Mouse (Mus musculus) cerebellum, adult 2 months (tissue): ENCODE measurements around the gene Itpr3. TPM values are rescaled to one million over a fixed set of nuclear protein-coding genes. Genes with fewer than 3 reads are reported as not detected.

Experiments used
- DNase-seq, 2 experiments: peaks; one replicate each; pipeline ENCODE4 v3.0.0; 2021
- H3K27ac ChIP-seq: fragments of 200-500 bp; 2 replicates; pipeline ENCODE4 v1.5.1; 2012; ENCODE audit warnings: low read length, control low read depth, inconsistent platforms; ENCODE audit not compliant: insufficient read depth
- H3K27me3 ChIP-seq: fragments of 200-500 bp; 2 replicates; pipeline ENCODE4 v1.6.1; 2012; ENCODE audit warnings: inconsistent platforms, mild to moderate bottlenecking, low read length, moderate library complexity; ENCODE audit not compliant: control insufficient read depth, insufficient read depth
- H3K4me1 ChIP-seq: fragments of 200-500 bp; 2 replicates; pipeline ENCODE4 v1.6.1; 2011; ENCODE audit warnings: low read length; ENCODE audit not compliant: control insufficient read depth, insufficient read depth
- H3K4me3 ChIP-seq: fragments of 200-500 bp; replicated peaks from 2 replicates; pipeline ENCODE3; 2011; ENCODE audit warnings: mild to moderate bottlenecking, low read depth, low read length, control low read depth; ENCODE audit not compliant: insufficient read depth
- CTCF ChIP-seq: fragments of 200-500 bp; IDR thresholded peaks from 2 replicates; pipeline ENCODE4 v1.5.1; 2011; ENCODE audit warnings: low read depth, mild to moderate bottlenecking, control low read depth, low read length, moderate library complexity, borderline replicate concordance; ENCODE audit not compliant: insufficient read depth
- POLR2A ChIP-seq: fragments of 200-500 bp; IDR thresholded peaks from 2 replicates; pipeline ENCODE4 v1.6.1; 2011; ENCODE audit warnings: low read length, control low read depth, borderline replicate concordance; ENCODE audit not compliant: insufficient read depth
- WGBS: fragments of 180-500 bp; shearing (Covaris S2); methylation state at CpG from one replicate; pipeline ENCODE4 v1.1.7; 2018; 5-methylcytosine and 5-hydroxymethylcytosine counted together
- polyA plus RNA-seq: library from polyadenylated mRNA; depleted of rRNA; stranded (reverse); fragments of >200 nt; gene quantifications from 2 replicates; pipeline ENCODE4 v1.2.3, GENCODE M21; 2012; rRNA removed

The Itpr3 gene
- polyA plus RNA-seq, 1 experiment = 6.5 TPM

- no peak overlapping the region for H3K27ac ChIP-seq
- H3K27me3 ChIP-seq = no peaks in the 10 kb centered on the region
- 56% methylated on average over 11 of the region's 11 CpGs for WGBS
- TF ChIP-seq POLR2A = no peak
- TF ChIP-seq CTCF = no peak
- H3K4me3 ChIP-seq = no peak overlapping the region
- peak in 1 of 2 experiments; percentile 61 for DNase-seq
- peaks cover 39% of the 10 kb centered on the region for H3K4me1 ChIP-seq
These were observed 113.0 kb downstream of the Itpr3 start for GRCm38 (mm10) chr17:27169952-27170695.

- no peak for TF ChIP-seq CTCF
- no peak for TF ChIP-seq POLR2A
- 77% methylated on average over 5 of the region's 5 CpGs for WGBS
These were observed 114.0 kb downstream of the Itpr3 start for GRCm38 (mm10) chr17:27171121-27171520.

More at GRCm38 (mm10) chr17:27171121-27171520, 114.0 kb downstream of the Itpr3 start:
- H3K27me3 ChIP-seq = no peaks in the 10 kb centered on the region
- no peak overlapping the region for H3K27ac ChIP-seq
- H3K4me1 ChIP-seq = peaks cover 35% of the 10 kb centered on the region
- no peak overlapping the region for H3K4me3 ChIP-seq
- DNase-seq = no peak

Other genes with a start within 250 kb of the Itpr3 start
- not detected in 2 replicates for gene Nkx2-5, start 212.3 kb upstream of the Itpr3 start, polyA plus RNA-seq
- 5.9 and 6.6 TPM in 2 replicates for gene Kifc5b, start 140.2 kb upstream of the Itpr3 start, polyA plus RNA-seq
- gene Phf1, start 124.3 kb upstream of the Itpr3 start, polyA plus RNA-seq = 57.8 and 60.8 TPM in 2 replicates
- 176 and 187 TPM in 2 replicates for gene Cuta, start 117.7 kb upstream of the Itpr3 start, polyA plus RNA-seq
- gene Syngap1, start 116.1 kb upstream of the Itpr3 start, polyA plus RNA-seq = 55.9 and 62.5 TPM in 2 replicates
- 13.9 and 14.7 TPM in 2 replicates for gene Zbtb9, start 84.1 kb upstream of the Itpr3 start, polyA plus RNA-seq
- gene Bak1, start 28.3 kb upstream of the Itpr3 start, polyA plus RNA-seq = 19.0 and 19.9 TPM in 2 replicates
- gene Uqcc2, start 76.6 kb downstream of the Itpr3 start, polyA plus RNA-seq = 316 and 330 TPM in 2 replicates
- gene Ip6k3, start 110.5 kb downstream of the Itpr3 start, polyA plus RNA-seq = 0.76 and 1.4 TPM in 2 replicates
- 76.4 and 76.5 TPM in 2 replicates for gene Lemd2, start 147.2 kb downstream of the Itpr3 start, polyA plus RNA-seq